Mouse (Mus musculus) CD4-positive naive resting alpha-beta T cell, adult 57 days (primary cell): ENCODE measurements around the gene Crtap. TPM values are rescaled to one million over a fixed set of nuclear protein-coding genes. Genes with fewer than 3 reads are reported as not detected.

ENCODE experiments used
- total RNA-seq: library from RNA; stranded (reverse); gene quantifications from one replicate; pipeline ENCODE4 v1.2.4, GENCODE M21; 2023

The Crtap gene
- 7.3 TPM for total RNA-seq

GRCm38 (mm10) chr9:114389905-114390748 lies at the start of gene Crtap:
Gene Crtap, minus strand, starts transcription at chr9:114390675.

DNA sequence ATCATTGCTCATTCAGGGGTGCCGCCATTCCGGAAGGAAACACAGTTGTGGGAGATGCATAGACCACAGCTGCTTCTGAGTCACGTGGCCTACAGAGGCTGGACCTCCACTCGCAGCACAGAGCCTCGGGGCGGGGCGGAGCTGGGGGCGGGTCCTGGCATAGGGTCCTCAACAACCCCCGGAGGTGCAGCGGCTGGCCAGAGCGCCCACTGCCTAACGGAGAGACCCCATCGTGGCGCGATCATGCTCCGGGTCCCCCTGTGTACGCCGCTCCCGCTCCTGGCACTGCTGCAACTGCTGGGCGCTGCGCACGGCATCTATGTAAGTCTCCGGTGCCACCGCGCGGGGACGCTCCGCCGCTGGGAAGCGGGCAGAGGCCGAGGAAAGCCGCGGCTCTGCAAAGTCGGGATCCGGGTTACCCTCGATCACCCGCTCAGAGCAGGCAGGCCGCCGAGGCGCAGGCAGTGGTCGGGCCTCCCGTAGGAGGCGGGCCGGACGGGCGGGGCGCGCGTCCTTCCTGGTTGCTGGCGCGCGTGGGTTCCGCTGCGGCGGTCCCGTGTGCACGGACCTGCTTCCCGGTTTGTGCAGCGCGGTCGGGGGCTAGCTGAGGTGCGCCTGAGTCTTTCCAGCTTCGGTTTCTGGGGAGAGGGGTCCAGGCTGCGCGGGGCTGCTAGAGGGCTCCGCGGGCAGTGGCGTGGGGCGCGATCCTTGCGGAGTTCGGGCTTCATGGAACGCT lies 10.6 kb upstream of the Crtap start, which contains the start of the genes Glb1 and Tmppe:
Glb1 (plus strand) TSS at position 128 of the 736 bp plus-strand sequence.
Tmppe (plus strand) TSS at position 157 of the 736 bp plus-strand sequence.

DNA sequence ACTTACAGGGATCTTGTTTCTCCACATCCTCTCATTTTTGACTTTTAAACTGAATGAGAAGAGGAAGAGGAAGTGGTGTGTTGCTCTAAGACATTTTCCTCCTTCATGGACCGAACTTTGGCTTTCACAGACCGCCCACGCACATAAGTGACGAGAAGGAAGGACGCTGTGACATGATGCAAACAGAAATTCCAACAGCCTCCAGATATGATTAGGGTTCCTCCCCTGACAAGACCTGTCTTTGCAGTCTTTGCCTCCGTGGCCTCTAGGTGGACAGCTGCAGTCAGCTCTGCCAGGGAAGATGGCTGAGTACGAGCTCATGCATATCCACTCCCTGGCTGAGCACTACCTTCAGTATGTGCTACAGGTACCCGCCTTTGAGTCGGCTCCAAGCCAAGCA lies 60.6 kb downstream of the Crtap start, which contains the start of gene Bcl2a1c:
Bcl2a1c (plus strand) TSS at position 281 of the 400 bp plus-strand sequence.

Other genes starting within 250 kb of the Crtap start
- gene Bcl2a1c, start 60.5 kb downstream of the Crtap start, total RNA-seq = not detected
- gene Glb1, start 10.4 kb upstream of the Crtap start, total RNA-seq = 22.8 TPM
- 14.2 TPM for gene Tmppe, start 10.4 kb upstream of the Crtap start, total RNA-seq
- gene Ccr4, start 114.2 kb upstream of the Crtap start, total RNA-seq = 0.53 TPM
- not detected for gene C130032M10Rik, start 125.0 kb upstream of the Crtap start, total RNA-seq
- not detected for gene Trim71, start 173.7 kb upstream of the Crtap start, total RNA-seq
- 67.6 TPM for gene Cnot10, start 249.5 kb upstream of the Crtap start, total RNA-seq